Mouse (Mus musculus) cerebellum, adult 2 months (tissue): ENCODE results near the gene Abi3bp.

Experiments
- CTCF ChIP-seq: fragments of 200-500 bp; IDR thresholded peaks from 2 replicates; pipeline ENCODE4 v1.5.1; 2011; ENCODE audit warnings: low read depth, mild to moderate bottlenecking, control low read depth, low read length, moderate library complexity, borderline replicate concordance; ENCODE audit not compliant: insufficient read depth
- POLR2A ChIP-seq: fragments of 200-500 bp; IDR thresholded peaks from 2 replicates; pipeline ENCODE4 v1.6.1; 2011; ENCODE audit warnings: low read length, control low read depth, borderline replicate concordance; ENCODE audit not compliant: insufficient read depth

- TF ChIP-seq CTCF (no peak), POLR2A (no peak)
Measured at GRCm38 (mm10) chr16:56501513-56501912, 23.8 kb downstream of the Abi3bp start.
